Mouse (Mus musculus): ENCODE data around the gene Trp53i11.

Gene Trp53i11

DNA sequence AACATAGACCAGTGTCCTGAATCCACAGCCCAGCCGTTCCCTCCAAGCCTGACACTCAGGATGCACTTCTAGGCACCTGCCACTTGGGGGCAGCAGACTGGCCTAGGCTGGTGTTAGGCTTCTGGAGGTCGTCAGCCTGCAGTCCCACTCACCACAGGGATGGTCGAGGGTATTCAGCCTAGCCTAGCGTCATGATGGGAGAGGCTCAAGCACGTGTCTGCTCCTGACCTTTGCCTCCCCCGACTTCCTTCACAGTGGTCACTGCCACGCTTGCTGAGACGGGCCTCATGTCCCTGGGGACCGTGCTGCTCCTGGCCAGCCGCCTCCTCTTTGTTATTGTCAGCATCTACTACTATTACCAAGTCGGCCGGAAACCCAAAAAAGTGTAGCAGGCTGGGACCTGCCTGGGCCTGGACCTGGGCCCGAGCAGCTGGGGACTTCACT lies 12.2 kb downstream of the Trp53i11 start:
- DNase-seq (ENCODE audit: low spot score), result peak; percentile 82

DNA sequence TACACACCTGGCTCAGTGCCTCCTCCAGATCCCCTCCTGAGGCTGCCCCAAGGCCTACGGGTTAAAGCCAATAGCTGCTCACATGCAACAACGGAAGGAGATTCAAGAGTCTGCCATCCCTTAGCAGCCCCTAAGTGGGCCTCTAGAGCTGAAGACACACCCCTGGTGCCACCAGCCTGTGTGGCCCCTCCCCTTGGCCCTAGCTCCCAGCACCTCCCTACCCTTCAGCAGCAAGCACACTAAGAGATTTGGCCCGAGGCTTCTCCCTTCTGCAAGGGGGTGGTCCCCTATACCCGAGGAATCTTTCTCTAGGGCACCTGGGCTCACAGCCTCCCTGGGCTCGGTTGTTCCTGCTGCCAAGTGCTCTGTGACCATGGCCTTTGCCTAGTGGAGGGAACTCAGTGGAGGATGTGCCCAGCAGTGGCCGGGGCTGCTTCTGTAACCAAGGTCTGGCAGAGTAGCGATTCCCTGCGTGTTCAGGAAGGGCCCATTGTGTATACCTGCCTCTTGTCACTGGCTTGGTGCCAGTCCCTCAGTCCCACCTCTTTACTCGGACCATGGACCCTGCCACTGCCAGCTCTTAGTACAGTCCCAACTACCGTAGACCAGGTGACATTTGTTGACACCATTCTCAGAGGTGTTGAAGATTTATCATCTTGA lies 13.5 kb downstream of the Trp53i11 start:
- no peak for DNase-seq (ENCODE audit: low spot score)

DNA sequence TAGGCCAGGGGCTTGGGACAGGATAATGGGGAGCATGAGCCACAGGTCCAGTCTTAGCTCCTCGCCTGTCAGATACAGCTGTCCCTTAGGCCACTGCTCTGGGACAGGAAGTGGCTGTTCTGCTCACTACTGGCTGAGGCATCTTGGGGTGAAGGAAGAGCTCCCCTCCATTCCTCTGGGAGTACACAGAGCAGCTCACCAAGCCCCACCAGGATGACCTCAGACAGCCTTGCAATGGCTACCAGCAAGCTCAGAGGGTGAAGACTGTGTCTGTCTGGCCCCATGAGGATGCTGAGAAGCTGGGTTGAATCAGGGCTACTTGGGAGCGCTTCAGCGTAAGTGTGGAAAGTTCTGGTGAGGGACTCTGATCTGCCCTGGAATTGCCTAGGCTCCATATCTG lies 14.6 kb downstream of the Trp53i11 start:
- no peak for DNase-seq (ENCODE audit: low spot score)

DNA sequence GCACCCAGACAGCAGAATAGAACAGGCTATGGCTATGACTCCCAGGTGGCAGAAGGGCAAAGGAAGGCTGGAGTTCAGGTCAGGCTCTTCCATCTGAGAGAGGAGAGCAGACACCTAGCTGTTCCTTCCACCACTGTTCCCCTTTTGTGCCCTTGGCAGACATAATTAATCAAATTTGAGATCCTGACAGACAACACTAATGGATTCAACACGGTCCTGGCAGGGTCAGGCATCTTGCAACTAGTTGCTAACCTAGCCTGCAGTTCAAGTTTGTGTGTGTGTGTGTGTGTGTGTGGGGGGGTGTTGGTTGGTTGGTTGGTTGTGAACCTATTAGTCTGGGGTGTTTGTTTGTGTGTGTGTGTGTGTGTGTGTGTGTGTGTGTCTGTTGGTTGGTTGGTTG lies 15.4 kb downstream of the Trp53i11 start:
- DNase-seq (ENCODE audit: low spot score), result peak; percentile 77

DNA sequence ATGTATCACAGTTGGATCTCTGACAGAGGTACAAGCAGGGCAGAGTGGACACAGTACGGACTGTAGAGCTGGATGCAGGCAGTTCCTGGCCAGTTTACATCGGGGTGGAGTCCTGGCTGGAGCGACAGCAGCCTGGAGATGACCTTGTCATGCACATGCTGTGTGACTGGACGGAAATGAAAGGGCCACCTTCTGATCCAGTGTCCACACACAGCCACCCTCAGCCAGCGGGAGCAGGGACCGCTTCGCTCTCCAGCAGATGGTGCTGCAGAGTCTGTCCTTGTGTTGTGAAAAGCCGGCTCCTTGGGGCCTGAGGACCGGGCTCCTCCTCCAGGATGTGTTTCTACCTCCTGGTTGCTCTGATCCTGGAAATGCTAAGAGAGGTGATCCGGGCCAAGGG lies 16.3 kb downstream of the Trp53i11 start:
- DNase-seq (ENCODE audit: low spot score), result peak; percentile 85

DNA sequence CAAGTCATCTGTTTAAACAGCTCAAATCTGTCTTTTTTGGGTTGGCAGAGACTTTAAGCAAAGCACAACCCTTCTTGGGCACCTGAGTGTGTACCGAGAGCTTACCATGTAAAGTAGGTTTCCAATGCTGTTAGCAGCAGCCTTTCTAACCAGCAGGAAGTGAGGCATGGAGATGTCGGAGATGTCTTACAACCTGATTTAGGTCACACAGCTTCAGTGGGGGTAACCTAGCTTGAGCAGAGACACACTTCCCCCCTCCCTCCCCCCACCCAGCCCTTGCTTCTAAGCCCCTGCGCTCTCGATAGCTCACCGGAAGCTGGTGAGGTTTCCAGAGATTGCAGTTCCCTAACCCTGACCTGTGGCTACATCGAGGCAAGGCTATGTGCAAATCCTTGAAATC lies 17.2 kb downstream of the Trp53i11 start:
- DNase-seq (ENCODE audit: low spot score), result no peak

DNA sequence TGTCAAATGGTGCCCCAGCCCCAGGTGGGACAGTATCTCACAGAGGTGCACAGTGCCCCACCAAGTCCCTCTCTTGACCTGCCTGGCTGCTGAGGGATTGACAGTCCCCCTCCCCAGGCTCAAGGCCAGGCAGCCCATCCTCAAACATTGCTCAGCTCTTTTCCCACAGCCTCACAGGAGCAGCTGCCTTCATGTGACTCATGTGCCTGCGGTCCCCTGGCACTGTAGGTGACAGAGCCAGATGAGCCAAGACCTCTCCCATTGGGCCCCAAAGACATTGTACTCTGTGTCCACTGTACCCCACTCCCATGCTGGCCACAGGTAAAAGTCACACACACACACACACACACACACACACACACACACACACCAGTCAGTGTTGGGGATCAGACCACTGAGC lies 18.8 kb downstream of the Trp53i11 start:
- no peak for DNase-seq (ENCODE audit: low spot score)

DNA sequence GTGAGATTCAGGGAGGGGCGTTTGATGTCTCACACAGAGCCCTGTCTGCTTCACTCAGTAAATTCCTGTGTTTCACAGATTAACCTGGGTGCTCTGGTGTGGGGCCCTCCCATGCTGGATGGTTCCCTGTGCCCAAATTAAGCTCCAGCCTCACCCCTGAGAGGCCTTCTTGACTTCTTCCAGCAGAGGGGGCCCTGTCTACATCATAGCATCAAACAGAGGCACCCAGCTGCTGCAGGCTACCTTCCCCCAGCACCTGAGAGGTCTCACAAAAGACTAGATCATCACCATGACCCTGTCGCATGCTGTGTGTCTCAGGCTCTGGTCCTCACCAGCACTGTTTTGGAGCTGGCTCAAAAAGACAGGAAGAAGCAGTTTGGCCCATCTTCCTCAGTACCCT lies 25.0 kb downstream of the Trp53i11 start:
- no peak for DNase-seq (ENCODE audit: low spot score)

DNA sequence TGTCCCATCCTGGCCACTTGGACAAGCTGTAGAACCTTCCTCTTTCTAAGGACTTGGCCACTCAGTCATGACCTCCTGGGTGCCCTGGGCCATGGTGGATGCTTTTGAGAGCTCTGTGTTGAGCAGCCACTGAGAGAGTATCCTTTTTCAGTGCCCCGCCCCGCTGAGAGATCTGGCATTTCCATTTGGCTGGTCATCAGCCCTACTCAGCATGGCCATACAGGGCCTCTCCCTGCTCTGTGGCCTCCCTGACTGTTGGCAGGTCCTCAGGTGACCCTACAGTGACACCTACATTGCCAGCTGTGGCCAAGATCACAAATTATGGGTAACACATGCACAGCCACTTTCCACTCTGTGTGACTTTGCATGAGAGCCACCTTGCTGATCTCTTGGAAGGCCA lies 25.5 kb downstream of the Trp53i11 start:
- DNase-seq (ENCODE audit: low spot score), result no peak

DNA sequence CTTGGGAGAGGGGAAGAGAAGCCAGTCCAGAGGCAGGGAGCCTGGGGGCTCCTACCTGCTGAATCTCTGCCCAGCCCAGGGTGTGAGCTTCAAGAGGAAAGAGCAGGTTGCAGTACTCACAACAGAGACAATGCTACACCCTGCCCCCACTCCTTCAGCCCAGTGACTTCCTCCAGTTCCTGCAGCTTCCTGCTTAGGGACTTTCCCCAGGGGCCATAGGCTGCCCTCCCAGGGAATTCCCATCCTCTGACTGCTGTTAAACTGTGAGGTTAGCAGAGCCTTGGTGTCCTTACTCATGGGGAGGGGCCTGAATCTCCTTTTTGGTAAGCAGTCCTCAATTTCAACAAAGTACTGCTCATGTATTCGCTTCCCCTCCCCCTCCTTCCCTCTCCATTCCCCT lies 26.8 kb downstream of the Trp53i11 start:
- DNase-seq (ENCODE audit: low spot score), result peak; percentile 71

DNA sequence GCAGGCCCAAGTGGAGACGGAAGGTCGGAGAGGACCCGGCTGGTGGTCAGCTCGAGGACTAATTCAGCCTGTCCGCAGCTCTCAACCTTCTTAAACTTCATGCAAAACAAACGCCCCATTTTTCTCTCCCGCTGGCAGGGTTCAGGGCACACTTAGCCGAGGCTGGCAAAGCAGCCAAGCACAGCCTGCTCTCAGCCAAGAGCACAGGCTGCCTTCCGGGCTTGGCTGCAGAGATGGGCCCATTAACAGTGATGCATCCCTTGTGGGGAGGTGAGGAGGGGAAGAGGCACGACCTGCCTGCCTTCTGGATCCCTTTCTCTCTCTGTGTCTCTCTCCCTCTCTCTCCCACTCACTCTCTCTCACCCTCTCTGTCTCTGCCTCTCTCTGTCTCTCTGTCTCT lies 28.4 kb downstream of the Trp53i11 start:
- DNase-seq (ENCODE audit: low spot score), result no peak

DNA sequence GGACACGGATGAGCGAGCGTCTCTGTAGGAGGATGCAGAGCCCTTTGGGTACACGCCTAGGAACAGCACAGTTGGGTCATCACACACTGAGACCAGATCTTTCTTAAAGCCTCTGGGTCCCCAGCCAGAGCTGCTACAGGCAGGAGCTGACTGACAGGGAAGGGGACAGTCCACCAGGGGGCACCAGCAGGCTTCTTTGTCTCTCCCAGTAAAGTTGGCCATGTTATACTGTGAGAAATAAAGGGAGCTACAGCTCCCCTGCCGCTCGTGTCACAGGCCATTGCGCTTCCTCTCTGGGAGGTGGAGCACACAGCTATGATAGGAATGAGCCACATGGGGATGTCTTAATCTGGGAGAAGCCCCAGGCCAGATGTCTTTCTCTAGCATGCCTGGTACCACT lies 29.7 kb downstream of the Trp53i11 start:
- DNase-seq (ENCODE audit: low spot score), result peak; percentile 92

DNA sequence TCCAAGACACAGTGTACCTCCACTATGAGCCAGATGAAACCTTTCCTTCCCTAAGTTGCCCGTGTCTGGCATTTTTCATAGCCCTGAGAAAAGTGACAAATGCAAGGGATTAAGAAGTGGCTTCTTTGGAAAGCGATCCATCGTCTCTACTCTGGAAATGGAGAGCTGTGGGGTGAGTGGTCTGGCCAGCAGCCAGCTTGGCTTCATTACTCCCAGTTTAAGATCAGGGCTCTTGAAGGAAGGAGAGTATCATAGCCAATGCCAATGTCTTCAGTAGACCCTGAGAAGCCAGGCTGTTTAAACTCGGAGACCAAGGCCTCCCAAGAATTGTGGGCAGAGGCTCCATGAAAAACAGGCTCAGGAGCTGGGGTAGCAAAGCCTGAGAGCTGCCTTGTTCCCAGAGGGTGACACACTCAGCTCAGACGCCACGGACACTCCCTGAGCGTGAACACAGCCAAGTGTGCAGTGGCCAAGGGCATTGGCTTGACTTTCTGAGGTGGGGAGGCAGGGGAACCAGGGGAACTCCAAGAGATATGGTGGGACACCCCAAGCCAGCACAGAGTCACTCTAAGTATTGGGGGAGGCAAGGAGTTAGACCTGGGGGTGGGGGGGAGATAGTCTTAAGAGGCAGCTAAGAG lies 31.1 kb downstream of the Trp53i11 start:
- peak; percentile 45 for DNase-seq (ENCODE audit: low spot score)

DNA sequence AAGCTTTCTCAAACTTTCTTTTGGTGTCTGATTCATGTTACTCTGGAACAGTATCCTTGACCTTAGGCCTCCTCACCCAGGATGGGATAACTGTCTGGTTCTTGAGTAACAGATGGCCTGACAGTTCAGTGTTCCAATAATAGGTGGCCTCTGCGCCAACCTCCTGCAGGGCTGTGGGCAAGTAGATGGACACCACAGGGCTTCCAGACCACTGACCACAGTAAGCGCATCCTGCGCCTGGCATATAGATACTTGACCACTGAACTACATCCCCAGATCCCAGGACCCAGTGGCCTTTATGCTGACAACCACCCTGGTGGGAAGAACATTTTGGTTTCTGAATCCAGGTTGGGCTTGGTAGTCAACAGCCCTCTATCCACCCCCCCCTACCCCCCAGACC lies 32.2 kb downstream of the Trp53i11 start:
- DNase-seq (ENCODE audit: low spot score), result no peak

DNA sequence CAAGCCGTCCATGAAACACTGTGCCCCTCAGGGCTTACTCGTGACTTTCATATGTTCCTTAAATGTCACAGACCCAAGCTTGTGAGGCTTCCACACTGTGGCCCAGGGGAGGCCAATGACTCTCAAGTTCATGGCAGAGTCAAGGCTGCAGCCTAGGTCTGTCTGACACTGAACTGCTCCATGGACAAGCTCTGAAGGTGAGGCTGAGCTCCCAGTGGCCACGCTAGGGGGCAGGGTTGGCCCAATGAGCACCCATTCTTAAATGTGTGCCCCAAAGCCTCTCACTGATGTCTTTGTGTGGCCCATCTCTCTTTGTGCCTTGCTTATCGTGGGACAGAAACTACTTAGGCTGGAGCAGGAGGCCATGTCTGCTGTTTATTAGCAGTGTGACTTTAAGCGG lies 33.1 kb downstream of the Trp53i11 start:
- no peak for DNase-seq (ENCODE audit: low spot score)

DNA sequence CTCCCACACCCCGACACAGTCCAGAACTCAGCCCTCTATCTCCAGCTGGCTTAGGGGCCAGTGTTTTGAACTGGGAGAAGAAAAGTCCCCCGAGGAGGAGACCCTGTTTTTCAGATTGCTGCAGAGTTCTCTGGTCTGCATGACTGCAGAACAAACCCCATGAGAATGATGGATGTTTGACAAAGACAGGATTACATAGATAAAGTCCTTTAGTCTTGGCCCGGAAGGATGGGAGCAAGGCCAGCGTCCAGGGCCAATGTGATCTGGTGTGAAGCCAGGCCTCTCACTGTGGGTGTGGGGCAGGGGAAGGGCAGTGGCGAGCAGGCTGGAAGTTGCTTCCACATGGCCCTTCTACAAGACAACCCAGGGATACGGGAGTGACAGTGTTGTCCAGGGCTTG lies 36.1 kb downstream of the Trp53i11 start:
- DNase-seq (ENCODE audit: low spot score), result peak; percentile 74

DNA sequence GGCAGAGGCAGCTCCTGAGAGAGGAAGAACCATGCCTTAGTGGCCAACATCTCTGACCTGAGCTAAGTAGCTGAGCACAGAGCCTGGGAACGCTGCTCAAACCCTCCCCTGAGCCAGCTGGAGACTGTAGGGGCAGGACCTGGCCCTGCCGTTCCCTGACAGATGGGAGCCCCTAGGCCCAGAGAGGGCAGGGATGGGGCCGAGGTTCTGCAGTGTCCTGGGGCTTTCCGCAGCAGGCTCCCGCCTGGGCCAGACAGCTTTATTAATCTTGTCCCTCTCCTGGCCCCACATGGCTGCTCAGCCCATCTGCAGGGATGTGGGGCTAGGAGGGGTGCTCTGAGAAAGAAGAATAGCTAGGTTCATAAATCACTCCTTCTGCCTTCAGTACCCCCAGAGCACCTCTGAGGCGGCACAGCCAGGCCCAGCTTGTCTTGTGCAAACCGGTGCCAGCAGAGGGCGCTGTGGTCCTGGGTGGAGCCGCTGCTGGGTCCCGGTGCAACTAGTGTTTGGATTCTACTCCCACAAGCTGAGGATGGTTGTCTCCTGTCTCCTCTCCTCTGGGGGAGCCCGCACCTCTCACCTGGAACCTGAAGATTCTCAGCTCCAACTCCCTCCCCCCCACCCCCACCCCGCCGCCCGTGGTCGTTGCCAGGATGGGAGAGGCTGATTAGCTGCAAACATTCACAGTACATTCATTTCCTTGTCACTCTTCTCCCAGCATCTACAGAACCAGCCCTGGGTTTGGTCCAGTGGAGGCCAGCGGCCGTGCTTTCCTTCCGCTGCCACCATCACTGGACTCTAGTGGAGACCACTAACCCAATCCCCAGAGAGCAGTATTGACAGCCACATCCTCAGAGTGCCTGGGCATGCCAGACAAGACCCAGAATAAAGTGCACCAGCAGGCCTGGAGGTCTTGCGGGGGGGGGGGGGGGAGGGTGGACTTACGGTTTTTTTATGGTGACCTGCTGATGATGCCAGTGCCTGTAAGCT lies 39.6 kb downstream of the Trp53i11 start:
- peak; percentile 89 for DNase-seq (ENCODE audit: low spot score)

DNA sequence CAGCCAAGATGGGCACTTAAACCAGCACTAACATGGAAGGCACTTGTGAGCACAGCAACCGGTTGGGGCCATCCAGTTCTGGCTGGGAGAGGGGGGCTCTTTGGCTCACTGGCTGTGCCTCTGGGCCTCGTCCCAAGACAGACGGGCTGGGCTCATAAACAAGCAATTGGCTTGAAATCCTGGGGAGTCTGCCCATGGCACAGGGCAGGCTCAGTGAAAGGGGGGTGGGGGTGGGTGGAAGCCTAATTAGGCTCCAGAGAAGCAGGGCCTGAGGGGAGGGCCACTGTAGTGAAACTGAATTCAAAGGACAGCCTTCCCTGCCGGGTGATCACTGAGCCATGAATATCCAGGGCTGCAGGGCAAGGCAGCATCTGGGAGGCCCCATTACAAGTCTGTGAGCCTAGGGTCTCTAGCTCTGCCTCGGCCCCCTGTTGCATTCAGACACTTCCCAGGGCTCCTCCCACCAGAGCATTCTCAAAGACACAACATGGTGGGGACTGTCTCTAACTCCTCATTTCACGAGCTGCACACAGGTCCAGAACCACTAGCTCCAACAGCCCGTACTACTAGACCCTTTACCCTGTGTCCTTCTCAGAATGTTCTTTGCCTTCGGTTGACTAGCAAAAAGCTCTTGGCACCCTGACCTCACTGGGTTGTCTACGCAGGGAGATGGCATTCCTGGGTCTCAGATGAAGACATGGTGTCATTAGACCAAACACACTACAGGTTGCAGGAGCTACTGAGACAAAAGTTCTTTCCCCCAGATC lies 40.5 kb downstream of the Trp53i11 start:
- DNase-seq (ENCODE audit: low spot score), result peak; percentile 45

DNA sequence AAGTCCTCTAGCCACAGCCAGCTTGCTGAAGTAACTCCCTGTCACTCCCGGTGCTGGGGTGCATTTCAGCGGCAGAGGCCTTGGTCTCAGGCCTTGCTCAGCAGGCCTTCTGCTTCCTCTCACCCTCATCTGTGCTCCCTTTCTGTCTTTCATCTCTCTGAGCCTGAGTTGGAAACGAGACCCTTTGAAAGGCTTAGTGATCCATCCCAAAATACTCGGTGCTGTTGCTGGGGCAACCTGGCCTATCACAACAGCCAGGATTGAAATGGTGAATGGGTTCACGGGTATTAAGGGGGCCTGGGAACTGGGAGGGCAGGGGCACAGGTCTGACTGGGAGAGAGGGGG lies 41.1 kb downstream of the Trp53i11 start:
- DNase-seq (ENCODE audit: low spot score), result no peak

DNA sequence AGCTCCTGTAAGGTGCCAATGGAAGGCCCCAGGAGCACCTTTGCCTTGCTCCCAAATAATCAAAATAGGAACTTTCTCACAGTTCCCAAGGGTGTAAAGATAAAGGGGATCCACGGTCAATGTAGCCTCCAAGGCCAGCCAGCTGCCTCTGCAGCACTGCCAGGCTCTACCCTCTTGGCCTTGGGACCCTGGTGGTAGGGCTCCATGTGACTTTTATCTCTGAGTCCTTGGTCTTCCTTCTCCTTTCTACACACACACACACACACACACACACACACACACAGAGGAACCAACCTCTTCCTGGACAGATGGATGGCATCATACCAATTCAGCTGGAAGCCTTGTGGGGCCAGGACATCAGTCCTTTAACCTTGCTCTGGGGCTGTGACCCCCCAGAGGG lies 44.8 kb downstream of the Trp53i11 start:
- no peak for DNase-seq (ENCODE audit: low spot score)

DNA sequence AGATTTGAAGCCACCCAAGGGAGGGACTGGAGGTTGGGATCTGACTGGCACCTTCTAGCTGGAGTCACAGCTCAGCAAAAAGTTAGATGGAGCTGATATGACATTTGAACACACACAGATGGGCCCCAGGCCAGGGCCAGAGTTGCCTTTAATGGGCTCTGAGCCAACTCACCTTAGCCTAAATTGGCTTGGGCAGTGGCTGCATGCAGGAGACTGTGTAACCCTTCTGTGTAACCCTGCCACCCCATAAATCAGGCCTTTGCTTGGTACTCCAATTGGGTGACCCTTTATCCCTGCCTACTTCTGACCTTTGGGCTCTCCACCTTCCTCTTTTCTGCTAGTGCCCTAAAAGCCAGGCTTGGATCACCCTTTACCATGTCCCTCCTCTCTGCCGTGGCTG lies 49.7 kb downstream of the Trp53i11 start:
- no peak for DNase-seq (ENCODE audit: low spot score)

DNA sequence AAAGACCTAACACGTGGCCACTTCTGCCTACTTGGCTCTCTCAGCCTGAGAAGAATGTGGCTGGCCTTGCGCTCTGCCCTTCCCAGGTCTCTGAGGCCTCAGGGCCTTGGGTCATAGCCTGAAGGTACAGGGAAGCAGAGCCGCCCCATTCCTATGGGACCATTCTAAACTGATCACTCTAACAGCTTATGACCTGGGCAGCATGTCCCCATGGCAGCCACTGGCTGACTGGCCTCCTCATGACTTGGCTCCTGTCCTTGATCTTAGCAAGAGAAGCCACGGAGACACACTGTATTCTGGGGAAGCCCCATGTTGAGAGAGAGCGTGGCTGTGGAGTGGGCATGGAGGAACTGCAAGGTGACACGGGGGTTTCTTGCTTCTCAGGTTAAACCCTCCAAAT lies 51.5 kb downstream of the Trp53i11 start:
- DNase-seq (ENCODE audit: low spot score), result no peak

Measured in MN1 (cell line).